ENCODE assay signal across 15 mouse cellular contexts in the genomic region with DNA sequence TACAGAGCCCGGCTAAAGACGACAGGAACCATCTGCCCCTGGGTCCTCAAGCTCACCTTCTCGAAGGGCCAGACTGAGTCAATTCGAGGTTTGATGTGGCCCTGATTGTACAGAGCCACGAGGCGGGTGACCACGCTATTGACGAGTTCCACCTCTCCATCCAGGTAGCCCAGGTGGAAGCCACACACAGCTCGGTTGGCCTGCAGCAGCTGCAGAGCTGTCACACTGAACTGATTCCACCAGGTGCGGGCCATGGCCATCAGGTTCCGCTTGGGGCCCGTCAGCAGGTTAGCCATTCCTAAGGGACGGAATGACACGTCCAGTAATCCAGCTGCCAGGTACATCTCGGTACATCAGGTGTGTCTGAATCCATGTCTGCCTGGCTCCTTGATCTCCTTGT. TPM values are rescaled to one million over a fixed set of nuclear protein-coding genes. Genes with fewer than 3 reads are reported as not detected.
"Had no signal": no experiment of that assay in that cellular context is flagged by ENCODE, and none has a peak within 500 bp of the region (broad histone marks: within the 10 kb centered on the region; RNA-seq: fewer than 3 reads in every experiment).

No protein-coding gene starts in this region.

- H3K4me2 ChIP-seq: liver, embryonic 11.5 days; liver, embryonic 15.5 days; lung, embryonic 14.5 days; midbrain, embryonic 12.5 days; neural tube, embryonic 12.5 days had no signal

- H3K4me3 ChIP-seq: layer of hippocampus, adult 2 months; liver, embryonic 15.5 days; megakaryocyte, embryonic 14.5 days; midbrain, embryonic 12.5 days; neural tube, embryonic 12.5 days had no signal

- H3K9me3 ChIP-seq: liver, embryonic 15.5 days; megakaryocyte, embryonic 14.5 days; midbrain, embryonic 12.5 days; neural tube, embryonic 12.5 days had no signal

- H3K27ac ChIP-seq: layer of hippocampus, adult 2 months; liver, embryonic 15.5 days; macrophage; midbrain, embryonic 12.5 days; neural tube, embryonic 12.5 days had no signal

- H3K27me3 ChIP-seq: midbrain, embryonic 12.5 days; neural tube, embryonic 12.5 days had no signal

- DNase-seq: kidney, adult 18-20 months; lung, embryonic 14.5 days; lung, postnatal 14 days; right cerebral cortex, postnatal 4 days; spleen, adult 18-20 months; thymus, adult 2 months; thymus, postnatal 25 days had no signal

- H3K9ac ChIP-seq: liver, embryonic 15.5 days; lung, embryonic 14.5 days; midbrain, embryonic 12.5 days; neural tube, embryonic 12.5 days had no signal

RNA-seq across cellular contexts. Expression of gene Rnd2, which starts 4.5 kb away (rescaled TPM):
- total RNA-seq: monocyte, adult 5-6 weeks had no signal

RNA-seq across cellular contexts. Expression of gene Ptges3l, which starts 35.2 kb away (rescaled TPM):
- total RNA-seq: monocyte, adult 5-6 weeks had no signal
